Mouse (Mus musculus): ENCODE measurements around the gene Fbxo10. TPM values are rescaled to one million over a fixed set of nuclear protein-coding genes. Genes with fewer than 3 reads are reported as not detected.

Fbxo10 gene
- polyA plus RNA-seq, 1 experiment from 2014 or later = 9.4 TPM

DNA sequence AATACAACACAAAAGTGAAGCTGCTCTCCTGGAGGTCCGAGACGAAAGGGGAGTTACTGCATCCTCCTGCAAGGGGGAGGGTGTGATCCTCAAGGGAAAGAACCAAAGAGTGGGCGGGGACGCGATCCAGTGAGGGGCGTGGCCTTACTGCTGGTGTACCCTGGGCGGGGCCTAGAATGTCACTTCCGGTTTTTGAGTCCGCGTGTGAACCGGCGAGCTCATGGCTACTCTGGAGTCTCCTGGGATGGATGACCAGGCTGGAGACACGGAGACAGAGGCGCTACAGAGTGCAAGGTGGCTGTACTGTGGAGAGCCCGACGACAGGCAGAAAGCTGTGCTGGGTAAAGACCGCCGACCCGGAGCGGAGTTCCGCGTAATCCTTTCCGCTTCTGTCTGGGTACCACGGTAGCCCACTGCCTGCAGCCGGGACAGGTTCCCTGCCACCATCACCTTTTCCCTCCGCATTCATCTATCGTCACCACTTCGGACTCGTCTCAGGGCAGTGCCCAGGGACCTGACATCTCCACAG, 65.9 kb downstream of the Fbxo10 start, which contains the start of gene Polr1e:
Polr1e (plus strand) TSS at position 132 of the 529 bp plus-strand sequence.
- Histone ChIP-seq H3K9me3 (ENCODE audit: control insufficient read depth, low read length) (no peaks in the 10 kb centered on the region), H3K27ac (ENCODE audit: low read depth) (no peak within 1 kb of the TSS), H3K36me3 (ENCODE audit: control insufficient read depth, insufficient read depth, low read length) (peaks cover 13% of the 10 kb centered on the region; the same call in 1 of the 2 replicates), H3K27me3 (replicated peaks; ENCODE audit: control insufficient read depth, insufficient read depth, low read length) (no peaks in the 10 kb centered on the region), H3K4me1 (replicated peaks; ENCODE audit: control insufficient read depth, insufficient read depth, low read length) (peaks cover 8% of the 10 kb centered on the region), H3K9ac (ENCODE audit: low read length) (peak within 1 kb of the TSS; percentile 53), H3K4me3 (ENCODE audit: low read depth, low read length) (peak within 1 kb of the TSS; percentile 64), H3K4me2 (ENCODE audit: low read length) (peak within 1 kb of the TSS; percentile 80)
- peak; percentile 90 for ATAC-seq (replicated peaks; ENCODE audit: low FRiP score, low TSS enrichment, low read depth)
- 0% methylated on average over 29 of the region's 29 CpGs for WGBS
- DNase-seq (ENCODE audit: low spot score) = peak; percentile 96

DNA sequence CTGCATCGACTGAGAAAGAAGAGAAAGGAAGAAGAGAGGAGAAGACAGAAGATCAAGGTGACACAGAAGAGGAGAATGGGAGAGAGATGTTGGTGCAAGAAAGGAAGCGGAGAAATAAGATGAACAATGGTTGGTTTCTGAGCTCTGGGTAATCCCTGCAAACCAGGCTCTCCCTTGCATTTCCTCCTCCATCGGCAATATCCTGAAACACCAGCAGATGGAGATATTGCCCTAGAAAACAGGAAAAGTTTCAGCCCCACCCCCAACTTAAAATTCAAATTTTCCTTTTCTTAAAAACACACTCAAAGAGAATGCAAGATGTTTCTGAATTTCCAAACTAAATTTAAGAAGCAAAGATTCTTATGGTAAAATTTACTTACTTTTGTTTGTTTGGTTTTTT, 68.8 kb downstream of the Fbxo10 start:
- no peak for ATAC-seq (replicated peaks; ENCODE audit: low FRiP score, low TSS enrichment, low read depth)
- Histone ChIP-seq H3K4me3 (ENCODE audit: low read depth, low read length) (no peak overlapping the region), H3K4me2 (ENCODE audit: low read length) (no peak overlapping the region), H3K4me1 (replicated peaks; ENCODE audit: control insufficient read depth, insufficient read depth, low read length) (peaks cover 16% of the 10 kb centered on the region), H3K9me3 (ENCODE audit: control insufficient read depth, low read length) (no peaks in the 10 kb centered on the region), H3K9ac (ENCODE audit: low read length) (no peak overlapping the region), H3K27ac (ENCODE audit: low read depth) (no peak overlapping the region), H3K27me3 (replicated peaks; ENCODE audit: control insufficient read depth, insufficient read depth, low read length) (no peaks in the 10 kb centered on the region), H3K36me3 (ENCODE audit: control insufficient read depth, insufficient read depth, low read length) (no peaks in the 10 kb centered on the region)
- DNase-seq (ENCODE audit: low spot score) = peak; percentile 71
- 11% methylated on average over 3 of the region's 3 CpGs for WGBS

DNA sequence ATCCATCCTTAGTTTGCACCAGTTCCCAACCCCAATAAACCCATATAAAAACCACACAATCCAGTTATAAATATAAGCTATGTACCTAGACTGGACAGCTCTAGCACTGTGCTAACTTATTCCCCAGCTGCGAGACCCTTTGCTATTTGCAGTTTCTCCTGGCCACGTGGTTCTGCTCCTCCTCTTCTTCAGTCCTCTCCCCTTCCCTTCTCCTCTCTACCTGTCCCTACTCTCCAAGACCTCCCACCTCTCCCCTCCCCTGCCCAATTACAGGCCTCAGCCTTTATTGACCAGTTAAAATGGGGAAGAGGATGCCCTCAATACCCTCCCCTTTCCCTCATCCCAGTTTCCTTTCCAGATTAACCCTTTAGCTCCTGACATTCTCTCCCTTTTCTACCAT, 70.9 kb downstream of the Fbxo10 start:
- H3K4me3 ChIP-seq (ENCODE audit: low read depth, low read length) = peak overlapping the region; percentile 73
- ATAC-seq (replicated peaks; ENCODE audit: low FRiP score, low TSS enrichment, low read depth) (no peak), DNase-seq (ENCODE audit: low spot score) (no peak)
- H3K4me1 ChIP-seq (replicated peaks; ENCODE audit: control insufficient read depth, insufficient read depth, low read length) = peaks cover 21% of the 10 kb centered on the region
- H3K27ac ChIP-seq (ENCODE audit: low read depth) = no peak overlapping the region
- no peaks in the 10 kb centered on the region for H3K9me3 ChIP-seq (ENCODE audit: control insufficient read depth, low read length)
- peak overlapping the region; percentile 49 for H3K4me2 ChIP-seq (ENCODE audit: low read length)
- WGBS = 7% methylated on average over 2 of the region's 2 CpGs
- H3K9ac ChIP-seq (ENCODE audit: low read length) = peak overlapping the region; percentile 70; the same call in 1 of the 2 replicates
- H3K36me3 ChIP-seq (ENCODE audit: control insufficient read depth, insufficient read depth, low read length) = no peaks in the 10 kb centered on the region
- H3K27me3 ChIP-seq (replicated peaks; ENCODE audit: control insufficient read depth, insufficient read depth, low read length) = no peaks in the 10 kb centered on the region

- H3K4me3 ChIP-seq (ENCODE audit: low read depth, low read length) = peak overlapping the region; percentile 73
- H3K4me1 ChIP-seq (replicated peaks; ENCODE audit: control insufficient read depth, insufficient read depth, low read length) = peaks cover 21% of the 10 kb centered on the region
- H3K36me3 ChIP-seq (ENCODE audit: control insufficient read depth, insufficient read depth, low read length) = no peaks in the 10 kb centered on the region
- H3K9ac ChIP-seq (ENCODE audit: low read length) = peak overlapping the region; percentile 70
- no peak for DNase-seq (ENCODE audit: low spot score)
- ATAC-seq (replicated peaks; ENCODE audit: low FRiP score, low TSS enrichment, low read depth) = no peak
- no peaks in the 10 kb centered on the region for H3K27me3 ChIP-seq (replicated peaks; ENCODE audit: control insufficient read depth, insufficient read depth, low read length)
- H3K4me2 ChIP-seq (ENCODE audit: low read length) = peak overlapping the region; percentile 49
- WGBS = 1% methylated on average over 13 of the region's 13 CpGs
- H3K9me3 ChIP-seq (ENCODE audit: control insufficient read depth, low read length) = no peaks in the 10 kb centered on the region
- H3K27ac ChIP-seq (ENCODE audit: low read depth) = peak overlapping the region; percentile 78
Measured at GRCm38 (mm10) chr4:45013031-45013431, 71.4 kb downstream of the Fbxo10 start.

GRCm38 (mm10) chr4:45012105-45012975, 72.1 kb downstream of the Fbxo10 start, which contains the start of gene Zbtb5:
Gene Zbtb5 (minus strand): TSS chr4:45012412.
- no peaks in the 10 kb centered on the region for H3K9me3 ChIP-seq (ENCODE audit: control insufficient read depth, low read length)
- DNase-seq (ENCODE audit: low spot score) (peak; percentile 95), ATAC-seq (replicated peaks; ENCODE audit: low FRiP score, low TSS enrichment, low read depth) (peak; percentile 99)
- WGBS = under 1% methylated on average over 55 of the region's 63 CpGs
- peak within 1 kb of the TSS; percentile 73 for H3K4me3 ChIP-seq (ENCODE audit: low read depth, low read length)
- H3K27ac ChIP-seq (ENCODE audit: low read depth) = peak within 1 kb of the TSS; percentile 94
- peak within 1 kb of the TSS; percentile 89 for H3K4me2 ChIP-seq (ENCODE audit: low read length)
- no peaks in the 10 kb centered on the region for H3K27me3 ChIP-seq (replicated peaks; ENCODE audit: control insufficient read depth, insufficient read depth, low read length)
- H3K4me1 ChIP-seq (replicated peaks; ENCODE audit: control insufficient read depth, insufficient read depth, low read length) = peaks cover 21% of the 10 kb centered on the region
- H3K36me3 ChIP-seq (ENCODE audit: control insufficient read depth, insufficient read depth, low read length) = no peaks in the 10 kb centered on the region
- peak within 1 kb of the TSS; percentile 79 for H3K9ac ChIP-seq (ENCODE audit: low read length)

- H3K27me3 ChIP-seq (replicated peaks; ENCODE audit: control insufficient read depth, insufficient read depth, low read length) = no peaks in the 10 kb centered on the region
- no peaks in the 10 kb centered on the region for H3K9me3 ChIP-seq (ENCODE audit: control insufficient read depth, low read length)
- peak; percentile 75 for ATAC-seq (replicated peaks; ENCODE audit: low FRiP score, low TSS enrichment, low read depth)
- peaks cover 21% of the 10 kb centered on the region for H3K4me1 ChIP-seq (replicated peaks; ENCODE audit: control insufficient read depth, insufficient read depth, low read length)
- H3K27ac ChIP-seq (ENCODE audit: low read depth) = peak overlapping the region; percentile 94
- H3K4me3 ChIP-seq (ENCODE audit: low read depth, low read length) = peak overlapping the region; percentile 73
- WGBS = under 1% methylated on average over 31 of the region's 31 CpGs
- DNase-seq (ENCODE audit: low spot score) = no peak
- H3K9ac ChIP-seq (ENCODE audit: low read length) = peak overlapping the region; percentile 79
- H3K36me3 ChIP-seq (ENCODE audit: control insufficient read depth, insufficient read depth, low read length) = no peaks in the 10 kb centered on the region
- peak overlapping the region; percentile 89 for H3K4me2 ChIP-seq (ENCODE audit: low read length)
Measured at GRCm38 (mm10) chr4:45011581-45012104, 72.8 kb downstream of the Fbxo10 start.

DNA sequence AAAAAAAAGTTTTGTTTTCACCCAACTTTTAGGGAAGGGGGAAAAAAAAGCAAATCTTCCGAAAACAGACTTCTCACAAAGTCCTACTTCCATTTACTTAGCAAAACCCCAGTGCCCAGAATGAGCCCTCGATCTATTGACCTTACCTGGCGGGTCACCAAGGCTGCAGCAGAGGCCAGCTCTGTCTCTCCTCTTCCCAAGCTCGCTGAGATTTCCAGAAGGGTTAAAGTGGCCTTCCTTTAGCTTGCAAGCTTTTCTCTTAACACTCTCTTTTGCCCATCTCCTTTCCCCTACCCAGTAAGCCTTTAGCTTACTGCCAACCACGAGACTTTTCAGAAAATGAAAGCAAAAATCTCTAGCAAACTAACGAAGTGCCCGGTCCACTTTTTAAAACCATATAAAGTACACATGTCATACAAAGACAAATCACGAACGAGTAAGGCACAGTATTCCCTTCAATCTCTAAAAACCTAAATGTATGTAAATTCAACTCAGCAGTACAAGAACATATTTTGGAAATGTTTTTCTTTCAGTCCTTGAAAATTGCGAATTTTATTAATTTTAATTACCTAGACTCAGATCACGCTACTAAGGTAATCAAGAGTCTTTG, 73.5 kb downstream of the Fbxo10 start:
- no peaks in the 10 kb centered on the region for H3K36me3 ChIP-seq (ENCODE audit: control insufficient read depth, insufficient read depth, low read length)
- peak overlapping the region; percentile 89 for H3K4me2 ChIP-seq (ENCODE audit: low read length)
- peaks cover 21% of the 10 kb centered on the region for H3K4me1 ChIP-seq (replicated peaks; ENCODE audit: control insufficient read depth, insufficient read depth, low read length)
- peak overlapping the region; percentile 94; the same call in 1 of the 2 replicates for H3K27ac ChIP-seq (ENCODE audit: low read depth)
- H3K9ac ChIP-seq (ENCODE audit: low read length) = peak overlapping the region; percentile 79
- WGBS = 10% methylated on average over 11 of the region's 11 CpGs
- peak overlapping the region; percentile 73 for H3K4me3 ChIP-seq (ENCODE audit: low read depth, low read length)
- no peak for DNase-seq (ENCODE audit: low spot score)
- no peak for ATAC-seq (replicated peaks; ENCODE audit: low FRiP score, low TSS enrichment, low read depth)
- H3K9me3 ChIP-seq (ENCODE audit: control insufficient read depth, low read length) = no peaks in the 10 kb centered on the region
- H3K27me3 ChIP-seq (replicated peaks; ENCODE audit: control insufficient read depth, insufficient read depth, low read length) = no peaks in the 10 kb centered on the region

DNA sequence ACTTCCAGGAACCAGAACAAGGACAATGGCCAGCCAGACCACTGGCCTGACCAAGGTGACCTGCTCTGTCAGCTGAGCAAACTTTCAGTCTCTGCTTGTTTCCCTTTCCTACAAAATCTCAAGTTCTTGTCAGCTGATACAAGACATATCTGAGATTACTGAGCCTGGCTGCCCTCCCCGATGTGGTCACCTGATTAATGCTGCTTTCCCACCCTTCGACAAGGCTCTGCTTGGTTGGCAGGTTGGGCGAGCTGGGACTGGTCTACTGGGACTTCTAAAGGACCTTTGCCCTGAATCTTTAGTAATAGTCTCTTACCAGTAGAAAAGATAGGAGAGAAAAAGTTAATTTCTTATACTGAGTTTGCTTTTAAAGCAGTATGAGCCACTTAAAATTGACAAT, 79.0 kb downstream of the Fbxo10 start:
- ATAC-seq (replicated peaks; ENCODE audit: low FRiP score, low TSS enrichment, low read depth) = no peak
- Histone ChIP-seq H3K9ac (ENCODE audit: low read length) (no peak overlapping the region), H3K4me3 (ENCODE audit: low read depth, low read length) (no peak overlapping the region), H3K27me3 (replicated peaks; ENCODE audit: control insufficient read depth, insufficient read depth, low read length) (no peaks in the 10 kb centered on the region), H3K36me3 (ENCODE audit: control insufficient read depth, insufficient read depth, low read length) (0 out of 2 replicates have a peak, but pooled peaks cover 4% of the 10 kb centered on the region), H3K4me1 (replicated peaks; ENCODE audit: control insufficient read depth, insufficient read depth, low read length) (peaks cover 9% of the 10 kb centered on the region), H3K4me2 (ENCODE audit: low read length) (no peak overlapping the region), H3K9me3 (ENCODE audit: control insufficient read depth, low read length) (no peaks in the 10 kb centered on the region), H3K27ac (ENCODE audit: low read depth) (no peak overlapping the region)
- no peak for DNase-seq (ENCODE audit: low spot score)
- 81% methylated on average over 3 of the region's 3 CpGs for WGBS
